Mouse (Mus musculus) midbrain, embryonic 13.5 days (tissue): ENCODE results near the gene Ifngr2. TPM values are rescaled to one million over a fixed set of nuclear protein-coding genes. Genes with fewer than 3 reads are reported as not detected.

Experiments
- ATAC-seq: fragments of 200-750 bp; cut with Nextera tagmentation; 2 replicates; pipeline ENCODE4 v1.8.0; 2017; ENCODE audit warnings: mild to moderate bottlenecking, moderate TSS enrichment, moderate library complexity
- H3K27ac ChIP-seq: fragments of 300-500 bp; sonication (generic); 2 replicates; pipeline ENCODE4 v1.5.1; 2015; ENCODE audit warnings: inconsistent platforms, mild to moderate bottlenecking, moderate library complexity
- H3K27me3 ChIP-seq: fragments of 300-500 bp; sonication (generic); 2 replicates; pipeline ENCODE4 v1.6.1; 2015; ENCODE audit warnings: mild to moderate bottlenecking, inconsistent platforms
- H3K36me3 ChIP-seq: fragments of 300-500 bp; sonication (generic); 2 replicates; pipeline ENCODE4 v1.6.1; 2015; ENCODE audit warnings: mild to moderate bottlenecking, inconsistent platforms
- H3K4me1 ChIP-seq: fragments of 300-500 bp; sonication (generic); replicated peaks from 2 replicates; pipeline ENCODE4 v1.6.1; 2015; ENCODE audit warnings: inconsistent platforms
- H3K4me2 ChIP-seq: fragments of 300-500 bp; sonication (generic); replicated peaks from 2 replicates; pipeline ENCODE4 v1.6.1; 2015; ENCODE audit warnings: moderate library complexity, mild to moderate bottlenecking, inconsistent platforms
- H3K4me3 ChIP-seq: fragments of 300-500 bp; sonication (generic); replicated peaks from 2 replicates; pipeline ENCODE4 v1.5.1; 2015; ENCODE audit warnings: mild to moderate bottlenecking, inconsistent platforms
- H3K9ac ChIP-seq: fragments of 300-500 bp; sonication (generic); replicated peaks from 2 replicates; pipeline ENCODE4 v1.6.1; 2015; ENCODE audit warnings: mild to moderate bottlenecking, inconsistent platforms
- H3K9me3 ChIP-seq: fragments of 300-500 bp; sonication (generic); 2 replicates; pipeline ENCODE4 v1.6.1; 2016; ENCODE audit warnings: mild to moderate bottlenecking, inconsistent platforms
- WGBS: fragments of 180-500 bp; shearing (Covaris S2); methylation state at CpG from one replicate; pipeline ENCODE4 v1.1.7; 2015; 5-methylcytosine and 5-hydroxymethylcytosine counted together
- polyA plus RNA-seq: library from polyadenylated mRNA; unstranded; fragments of >200 nt; fragmentation: Nextera tagmentation; extraction: Ambion mirVana; gene quantifications from 2 replicates; pipeline ENCODE4 v1.2.1, GENCODE M21; 2015

Ifngr2 gene
- polyA plus RNA-seq, 1 experiment from 2014 or later = 63.5 TPM

GRCm38 (mm10) chr16:91555017-91555605 lies 8.2 kb downstream of the Ifngr2 start:
- 83% methylated on average over 8 of the region's 8 CpGs for WGBS
- Histone ChIP-seq H3K9me3 (no peaks in the 10 kb centered on the region), H3K4me3 (no peak overlapping the region), H3K36me3 (peaks cover 35% of the 10 kb centered on the region), H3K4me2 (no peak overlapping the region), H3K9ac (no peak overlapping the region), H3K4me1 (peaks cover 15% of the 10 kb centered on the region), H3K27ac (no peak overlapping the region), H3K27me3 (no peaks in the 10 kb centered on the region)
- no peak for ATAC-seq

GRCm38 (mm10) chr16:91556659-91557058 lies 9.8 kb downstream of the Ifngr2 start:
- no peak overlapping the region for H3K9ac ChIP-seq
- peaks cover 40% of the 10 kb centered on the region for H3K36me3 ChIP-seq
- peaks cover 9% of the 10 kb centered on the region for H3K4me1 ChIP-seq
- ATAC-seq = no peak
- WGBS = 88% methylated on average over 15 of the region's 15 CpGs
- no peaks in the 10 kb centered on the region for H3K27me3 ChIP-seq
- H3K4me3 ChIP-seq = no peak overlapping the region
- H3K27ac ChIP-seq = no peak overlapping the region
- H3K9me3 ChIP-seq = no peaks in the 10 kb centered on the region
- H3K4me2 ChIP-seq = no peak overlapping the region

- Histone ChIP-seq H3K9ac (no peak overlapping the region), H3K4me1 (peaks cover 9% of the 10 kb centered on the region), H3K27ac (no peak overlapping the region), H3K27me3 (no peaks in the 10 kb centered on the region), H3K36me3 (peaks cover 45% of the 10 kb centered on the region), H3K4me3 (no peak overlapping the region), H3K9me3 (no peaks in the 10 kb centered on the region), H3K4me2 (no peak overlapping the region)
- no peak for ATAC-seq
- 86% methylated on average over 7 of the region's 7 CpGs for WGBS
These were observed 10.3 kb downstream of the Ifngr2 start for GRCm38 (mm10) chr16:91557214-91557613.

- Histone ChIP-seq H3K9ac (no peak overlapping the region), H3K4me3 (no peak overlapping the region), H3K27me3 (no peaks in the 10 kb centered on the region), H3K9me3 (no peaks in the 10 kb centered on the region), H3K36me3 (peaks cover 49% of the 10 kb centered on the region), H3K27ac (no peak overlapping the region), H3K4me1 (peaks cover 9% of the 10 kb centered on the region), H3K4me2 (no peak overlapping the region)
- 92% methylated on average over 15 of the region's 15 CpGs for WGBS
- no peak for ATAC-seq
These were observed 10.8 kb downstream of the Ifngr2 start for GRCm38 (mm10) chr16:91557693-91558092.

- ATAC-seq = peak; percentile 63; the same call in 1 of the 2 replicates
- WGBS = 54% methylated on average over 9 of the region's 9 CpGs
- Histone ChIP-seq H3K36me3 (peaks cover 53% of the 10 kb centered on the region), H3K9ac (no peak overlapping the region), H3K4me2 (peak overlapping the region; percentile 30; the same call in 1 of the 2 replicates), H3K4me3 (no peak overlapping the region), H3K27me3 (no peaks in the 10 kb centered on the region), H3K4me1 (no peaks in the 10 kb centered on the region), H3K9me3 (no peaks in the 10 kb centered on the region), H3K27ac (no peak overlapping the region)
These were observed 14.2 kb downstream of the Ifngr2 start for GRCm38 (mm10) chr16:91561099-91561498.

- no peak; the same call in 1 of the 2 replicates for ATAC-seq
- Histone ChIP-seq H3K36me3 (peaks cover 53% of the 10 kb centered on the region), H3K9me3 (no peaks in the 10 kb centered on the region), H3K4me1 (no peaks in the 10 kb centered on the region), H3K9ac (no peak overlapping the region), H3K4me2 (peak overlapping the region; percentile 30; the same call in 1 of the 2 replicates), H3K27ac (no peak overlapping the region), H3K4me3 (no peak overlapping the region), H3K27me3 (no peaks in the 10 kb centered on the region)
- WGBS = 60% methylated on average over 38 of the region's 38 CpGs
These were observed 14.9 kb downstream of the Ifngr2 start for GRCm38 (mm10) chr16:91561541-91562457.

GRCm38 (mm10) chr16:91564580-91565291 lies 17.9 kb downstream of the Ifngr2 start:
- Histone ChIP-seq H3K4me3 (no peak overlapping the region), H3K27me3 (no peaks in the 10 kb centered on the region), H3K4me2 (no peak overlapping the region), H3K27ac (no peak overlapping the region), H3K9me3 (no peaks in the 10 kb centered on the region), H3K36me3 (peaks cover 34% of the 10 kb centered on the region), H3K4me1 (no peaks in the 10 kb centered on the region), H3K9ac (no peak overlapping the region)
- ATAC-seq = no peak
- 91% methylated on average over 4 of the region's 4 CpGs for WGBS

GRCm38 (mm10) chr16:91565292-91565951 lies 18.6 kb downstream of the Ifngr2 start:
- H3K4me1 ChIP-seq = no peaks in the 10 kb centered on the region
- H3K27me3 ChIP-seq = no peaks in the 10 kb centered on the region
- no peak overlapping the region for H3K27ac ChIP-seq
- H3K36me3 ChIP-seq = peaks cover 29% of the 10 kb centered on the region
- ATAC-seq = no peak
- H3K9me3 ChIP-seq = no peaks in the 10 kb centered on the region
- H3K4me3 ChIP-seq = no peak overlapping the region
- WGBS = 71% methylated on average over 9 of the region's 9 CpGs
- H3K9ac ChIP-seq = no peak overlapping the region
- no peak overlapping the region for H3K4me2 ChIP-seq

GRCm38 (mm10) chr16:91566002-91566401 lies 19.1 kb downstream of the Ifngr2 start:
- 93% methylated on average over 7 of the region's 7 CpGs for WGBS
- Histone ChIP-seq H3K4me1 (no peaks in the 10 kb centered on the region), H3K27me3 (no peaks in the 10 kb centered on the region), H3K36me3 (peaks cover 27% of the 10 kb centered on the region), H3K9me3 (no peaks in the 10 kb centered on the region), H3K4me2 (no peak overlapping the region), H3K4me3 (no peak overlapping the region), H3K9ac (no peak overlapping the region), H3K27ac (no peak overlapping the region)
- no peak for ATAC-seq

- no peak overlapping the region for H3K4me2 ChIP-seq
- 89% methylated on average over 10 of the region's 10 CpGs for WGBS
- no peak for ATAC-seq
- no peak overlapping the region for H3K9ac ChIP-seq
- no peaks in the 10 kb centered on the region for H3K9me3 ChIP-seq
- peaks cover 11% of the 10 kb centered on the region for H3K36me3 ChIP-seq
- no peaks in the 10 kb centered on the region for H3K27me3 ChIP-seq
- H3K27ac ChIP-seq = no peak overlapping the region
- H3K4me1 ChIP-seq = no peaks in the 10 kb centered on the region
- H3K4me3 ChIP-seq = no peak overlapping the region
These were observed 22.1 kb downstream of the Ifngr2 start for GRCm38 (mm10) chr16:91568960-91569359.

- no peak overlapping the region for H3K27ac ChIP-seq
- WGBS = 75% methylated on average over 3 of the region's 3 CpGs
- no peak overlapping the region for H3K4me3 ChIP-seq
- H3K27me3 ChIP-seq = no peaks in the 10 kb centered on the region
- H3K36me3 ChIP-seq = peaks cover 6% of the 10 kb centered on the region; the same call in 1 of the 2 replicates
- no peak for ATAC-seq
- no peaks in the 10 kb centered on the region for H3K4me1 ChIP-seq
- no peaks in the 10 kb centered on the region for H3K9me3 ChIP-seq
- no peak overlapping the region for H3K4me2 ChIP-seq
- H3K9ac ChIP-seq = no peak overlapping the region
These were observed 24.2 kb downstream of the Ifngr2 start for GRCm38 (mm10) chr16:91571105-91571504.
